Mouse (Mus musculus) liver, adult (tissue): ENCODE data around the gene Svs2.

ENCODE experiments used
- GATA4 ChIP-seq: IDR thresholded peaks from 2 replicates; pipeline ENCODE4 v1.6.1; 2014; ENCODE audit warnings: mild to moderate bottlenecking, low read length; ENCODE audit not compliant: insufficient replicate concordance

Svs2 gene

DNA sequence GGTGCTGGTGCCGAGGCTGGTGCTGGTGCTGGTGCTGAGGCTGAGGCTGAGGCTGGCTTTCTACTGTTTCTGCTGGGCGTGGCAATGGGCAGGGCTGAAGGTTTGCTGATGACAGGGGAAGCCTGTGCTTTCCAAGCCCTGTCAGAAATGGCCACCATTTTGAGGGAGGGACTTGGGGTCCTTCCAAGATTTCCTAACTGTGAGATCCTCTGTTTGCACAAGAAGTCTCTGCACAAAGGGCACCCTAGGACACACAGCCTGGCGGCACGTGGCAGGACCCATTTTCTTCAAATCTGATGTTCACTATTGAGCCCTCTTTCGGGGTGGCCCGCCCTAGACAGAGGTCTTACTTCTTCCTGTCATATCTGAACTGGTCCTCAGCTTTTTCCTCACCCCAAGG is 47.7 kb downstream of the Svs2 start, which contains the start of gene Wfdc12:
Gene Wfdc12, minus strand, starts transcription at position 33 of the 400 bp plus-strand sequence.
- no peak for TF ChIP-seq GATA4

DNA sequence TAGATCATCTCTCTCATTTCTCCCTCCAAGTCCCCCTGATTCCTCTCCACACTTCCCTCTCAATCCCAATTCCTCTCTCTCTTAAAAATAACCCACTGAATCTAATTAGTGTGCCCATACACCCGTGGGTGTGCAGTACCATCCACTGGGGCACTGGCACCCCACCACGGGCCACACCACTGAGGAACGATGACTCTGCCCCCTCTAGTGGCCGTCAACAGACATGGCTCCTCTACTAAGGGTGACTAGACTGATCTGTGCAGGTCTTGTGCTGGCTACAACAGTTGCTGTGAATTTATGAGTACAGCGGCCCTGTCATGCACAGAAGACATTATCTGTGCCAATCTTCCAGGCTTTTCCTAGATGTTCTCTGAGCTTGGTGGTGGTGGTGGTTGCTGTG is 49.5 kb downstream of the Svs2 start:
- no peak for TF ChIP-seq GATA4
